Comparison of ENCODE assay signal across 9 mouse cellular contexts in the genomic region with DNA sequence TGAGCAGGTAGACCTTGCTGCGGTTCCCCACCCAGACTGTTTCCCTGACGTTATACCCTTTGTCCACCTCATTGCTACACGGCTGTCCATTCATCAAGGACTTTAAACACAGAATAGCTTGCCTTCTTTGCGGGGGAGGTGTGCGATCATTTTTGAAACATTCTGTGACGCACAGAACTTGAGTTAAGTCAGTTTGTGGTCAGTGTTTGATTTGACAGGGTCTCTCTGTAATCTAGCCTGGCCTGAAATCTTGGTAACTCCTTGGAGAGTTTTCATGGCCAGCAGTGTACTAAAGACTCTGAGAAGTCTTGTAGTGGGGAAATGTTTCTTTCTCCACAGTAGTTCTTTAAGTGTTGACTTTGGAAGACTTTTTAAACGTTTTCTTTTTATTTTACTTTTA. TPM values are rescaled to one million over a fixed set of nuclear protein-coding genes. Genes with fewer than 3 reads are reported as not detected.
A peak's percentile ranks its signal among the peaks of the same experiment; 100 is the strongest.
DNase-seq lines count a peak whose midpoint lies in the region; ATAC-seq and TF ChIP-seq lines count a peak whose summit lies in the region.
"Had no signal": no experiment of that assay in that cellular context is flagged by ENCODE, and none has a peak within 500 bp of the region (broad histone marks: within the 10 kb centered on the region; RNA-seq: fewer than 3 reads in every experiment).

No protein-coding gene starts in this region.

- no peaks in the 10 kb centered on the region for H3K27me3 ChIP-seq in heart, embryonic 11.5 days (ENCODE audit: control insufficient read depth, insufficient read depth, low read length)
- H3K27me3 ChIP-seq in testis, adult 2 months (ENCODE audit: control insufficient read depth, insufficient read depth, low read length), result no peaks in the 10 kb centered on the region
- no peaks in the 10 kb centered on the region for H3K27me3 ChIP-seq in limb, embryonic 10.5 days (ENCODE audit: low read depth, poor library complexity, severe bottlenecking)
- no peaks in the 10 kb centered on the region for H3K27me3 ChIP-seq in stomach, embryonic 16.5 days (ENCODE audit: control insufficient read depth, insufficient read depth, low read length)

- DNase-seq in heart, adult 11 months, result no peak
- no peak for DNase-seq in testis, postnatal 14 days (ENCODE audit: low spot score)
- no peak for DNase-seq in limb, embryonic 10.5 days (ENCODE audit: low spot score)
- DNase-seq in layer of hippocampus, adult 11-12 months (ENCODE audit: low spot score), result no peak
- no peak for DNase-seq in right cerebral cortex, postnatal 25 days
- DNase-seq: right cerebral cortex, postnatal 14 days had no signal

- peak overlapping the region; percentile 64 for H3K27ac ChIP-seq in heart, embryonic 11.5 days (ENCODE audit: low read depth, low read length)
- peak overlapping the region; percentile 32; the same call in 1 of the 2 replicates for H3K27ac ChIP-seq in testis, adult 2 months (ENCODE audit: control insufficient read depth, insufficient read depth, low read depth, low read length)
- peak overlapping the region; percentile 50 for H3K27ac ChIP-seq in limb, embryonic 10.5 days
- no peak overlapping the region for H3K27ac ChIP-seq in stomach, embryonic 16.5 days (ENCODE audit: low read length)

- peak overlapping the region; percentile 25; the same call in 1 of the 2 replicates for H3K4me3 ChIP-seq in heart, embryonic 11.5 days (ENCODE audit: low read depth, low read length)
- no peak overlapping the region for H3K4me3 ChIP-seq in testis, adult 2 months (ENCODE audit: control insufficient read depth, low read depth, low read length)
- no peak overlapping the region for H3K4me3 ChIP-seq in limb, embryonic 10.5 days
- H3K4me3 ChIP-seq in stomach, embryonic 16.5 days (replicated peaks; ENCODE audit: low read length), result no peak overlapping the region

- no peaks in the 10 kb centered on the region for H3K9me3 ChIP-seq in heart, embryonic 11.5 days (replicated peaks; ENCODE audit: control insufficient read depth, low read length)
- no peaks in the 10 kb centered on the region for H3K9me3 ChIP-seq in limb, embryonic 10.5 days (replicated peaks)
- no peaks in the 10 kb centered on the region; the same call in 1 of the 2 replicates for H3K9me3 ChIP-seq in stomach, embryonic 16.5 days (replicated peaks; ENCODE audit: control insufficient read depth, low read length)

- H3K36me3 ChIP-seq in heart, embryonic 11.5 days (ENCODE audit: control insufficient read depth, insufficient read depth, low read length), result no peaks in the 10 kb centered on the region
- H3K36me3 ChIP-seq in testis, adult 2 months (ENCODE audit: control insufficient read depth, insufficient read depth, low read length), result no peaks in the 10 kb centered on the region
- no peaks in the 10 kb centered on the region for H3K36me3 ChIP-seq in limb, embryonic 10.5 days
- no peaks in the 10 kb centered on the region for H3K36me3 ChIP-seq in stomach, embryonic 16.5 days (ENCODE audit: control insufficient read depth, insufficient read depth, low read length)

- peak overlapping the region; percentile 61 for H3K4me2 ChIP-seq in heart, embryonic 11.5 days
- peak overlapping the region; percentile 32; the same call in 1 of the 2 replicates for H3K4me2 ChIP-seq in stomach, embryonic 16.5 days (ENCODE audit: low read depth, low read length)

- TF ChIP-seq POLR2A in testis, adult 2 months (IDR thresholded peaks at IDR 0.05; ENCODE audit: control insufficient read depth, low read depth, low read length), result no peak

- no peak for ATAC-seq in heart, embryonic 11.5 days (replicated peaks; ENCODE audit: insufficient number of reproducible peaks, low FRiP score, low TSS enrichment)
- ATAC-seq in stomach, embryonic 16.5 days (ENCODE audit: insufficient read depth, low FRiP score), result no peak

- 63% methylated on average over 7 of the region's 7 CpGs for WGBS in heart, embryonic 11.5 days (ENCODE audit: insufficient replicate concordance)
- WGBS in limb, embryonic 10.5 days, result 87% methylated on average over 7 of the region's 7 CpGs
- 52% methylated on average over 7 of the region's 7 CpGs for WGBS in stomach, embryonic 16.5 days

- H3K4me1 ChIP-seq in heart, embryonic 11.5 days (ENCODE audit: control insufficient read depth, insufficient read depth, low read length), result peaks cover 22% of the 10 kb centered on the region
- H3K4me1 ChIP-seq in testis, adult 2 months (ENCODE audit: control insufficient read depth, insufficient read depth, low read length), result peaks cover 19% of the 10 kb centered on the region
- H3K4me1 ChIP-seq in limb, embryonic 10.5 days, result peaks cover 28% of the 10 kb centered on the region
- no peaks in the 10 kb centered on the region for H3K4me1 ChIP-seq in stomach, embryonic 16.5 days (ENCODE audit: control insufficient read depth, insufficient read depth, low read length)

- H3K9ac ChIP-seq in heart, embryonic 11.5 days (ENCODE audit: low read depth, low read length), result peak overlapping the region; percentile 29; the same call in 1 of the 2 replicates
- H3K9ac ChIP-seq in stomach, embryonic 16.5 days (ENCODE audit: low read length), result no peak overlapping the region

- TF ChIP-seq CTCF in testis, adult 2 months (IDR thresholded peaks at IDR 0.05; ENCODE audit: control insufficient read depth, insufficient read depth, insufficient replicate concordance, low read depth, low read length), result no peak

RNA-seq across cellular contexts. Expression of gene Anapc15-ps, which starts 5.0 kb away (rescaled TPM):
- polyA plus RNA-seq in heart, embryonic 11.5 days (2014; fragmentation: Nextera tagmentation; extraction: Ambion mirVana), result not detected in 2 replicates
- not detected in 2 replicates for polyA plus RNA-seq in testis, adult 2 months (2012; rRNA removed)
- not detected in 2 replicates for polyA plus RNA-seq in limb, embryonic 10.5 days (2016; fragmentation: Nextera tagmentation; extraction: Ambion mirVana)
- polyA plus RNA-seq in stomach, embryonic 16.5 days (2015; fragmentation: Nextera tagmentation; extraction: Ambion mirVana), result 0.70 TPM in 1 of 2 replicates, not detected in the other
